Mouse (Mus musculus) neural tube, embryonic 12.5 days (tissue): ENCODE measurements at regions not wholly inside any gene's neighbourhood (a gene's known extent, or its start where the extent isn't known, plus 50 kb on each side); places are given as distances from the start of the nearest gene placed in this dataset.
A peak's percentile ranks its signal among the peaks of the same experiment; 100 is the strongest.

Experiments
- ATAC-seq: fragments of 200-750 bp; cut with Nextera tagmentation; 2 replicates; pipeline ENCODE4 v1.8.0; 2017; ENCODE audit warnings: low read depth, mild to moderate bottlenecking, moderate TSS enrichment, moderate library complexity; ENCODE audit not compliant: low FRiP score
- H3K27ac ChIP-seq: fragments of 300-500 bp; sonication (generic); 2 replicates; pipeline ENCODE4 v1.5.1; 2016
- H3K27me3 ChIP-seq: fragments of 300-500 bp; sonication (generic); replicated peaks from 2 replicates; pipeline ENCODE4 v1.6.1; 2016; ENCODE audit warnings: mild to moderate bottlenecking
- H3K36me3 ChIP-seq: fragments of 300-500 bp; sonication (generic); 2 replicates; pipeline ENCODE4 v1.6.1; 2016; ENCODE audit warnings: mild to moderate bottlenecking
- H3K4me1 ChIP-seq: fragments of 300-500 bp; sonication (generic); 2 replicates; pipeline ENCODE4 v1.6.1; 2016
- H3K4me2 ChIP-seq: fragments of 300-500 bp; sonication (generic); replicated peaks from 2 replicates; pipeline ENCODE4 v1.6.1; 2016; ENCODE audit warnings: mild to moderate bottlenecking
- H3K4me3 ChIP-seq: fragments of 300-500 bp; sonication (generic); 2 replicates; pipeline ENCODE4 v1.5.1; 2016
- H3K9ac ChIP-seq: fragments of 300-500 bp; sonication (generic); 2 replicates; pipeline ENCODE4 v1.6.1; 2016; ENCODE audit warnings: mild to moderate bottlenecking
- H3K9me3 ChIP-seq: fragments of 300-500 bp; sonication (generic); 2 replicates; pipeline ENCODE4 v1.6.1; 2016; ENCODE audit warnings: mild to moderate bottlenecking
- WGBS: fragments of 180-500 bp; shearing (Covaris S2); methylation state at CpG from one replicate; pipeline ENCODE4 v1.1.7; 2016; 5-methylcytosine and 5-hydroxymethylcytosine counted together

GRCm38 (mm10) chr12:69461888-69462840 lies 89.9 kb upstream of the Gm9887 start:
- Histone ChIP-seq H3K27me3 (no peaks in the 10 kb centered on the region), H3K9ac (peak overlapping the region; percentile 1; the same call in 1 of the 2 replicates), H3K36me3 (no peaks in the 10 kb centered on the region), H3K4me3 (peak overlapping the region; percentile 24), H3K27ac (no peak overlapping the region), H3K4me1 (peaks cover 3% of the 10 kb centered on the region; the same call in 1 of the 2 replicates), H3K4me2 (peak overlapping the region; percentile 63), H3K9me3 (no peaks in the 10 kb centered on the region)
- ATAC-seq = peak; percentile 82
- WGBS = 13% methylated on average over 30 of the region's 30 CpGs

- H3K27ac ChIP-seq = no peak overlapping the region
- no peak overlapping the region for H3K4me2 ChIP-seq
- no peaks in the 10 kb centered on the region for H3K9me3 ChIP-seq
- no peaks in the 10 kb centered on the region for H3K36me3 ChIP-seq
- WGBS = 69% methylated on average over 3 of the region's 3 CpGs
- H3K27me3 ChIP-seq = no peaks in the 10 kb centered on the region
- no peak overlapping the region for H3K9ac ChIP-seq
- no peak overlapping the region for H3K4me3 ChIP-seq
- peaks cover 3% of the 10 kb centered on the region; the same call in 1 of the 2 replicates for H3K4me1 ChIP-seq
- no peak for ATAC-seq
Measured at GRCm38 (mm10) chr12:69460552-69461079, 88.4 kb upstream of the Gm9887 start.

- Histone ChIP-seq H3K36me3 (no peaks in the 10 kb centered on the region), H3K9me3 (no peaks in the 10 kb centered on the region), H3K27ac (no peak overlapping the region), H3K4me2 (no peak overlapping the region), H3K27me3 (no peaks in the 10 kb centered on the region), H3K4me1 (peaks cover 3% of the 10 kb centered on the region; the same call in 1 of the 2 replicates), H3K9ac (no peak overlapping the region), H3K4me3 (no peak overlapping the region)
- 79% methylated on average over 14 of the region's 14 CpGs for WGBS
- no peak for ATAC-seq
Measured at GRCm38 (mm10) chr12:69458170-69458841, 86.0 kb upstream of the Gm9887 start.

GRCm38 (mm10) chr12:69456746-69457145 lies 84.5 kb upstream of the Gm9887 start:
- Histone ChIP-seq H3K27ac (no peak overlapping the region), H3K4me2 (no peak overlapping the region), H3K4me3 (no peak overlapping the region), H3K9me3 (no peaks in the 10 kb centered on the region), H3K4me1 (peaks cover 2% of the 10 kb centered on the region; the same call in 1 of the 2 replicates), H3K9ac (no peak overlapping the region), H3K27me3 (no peaks in the 10 kb centered on the region), H3K36me3 (no peaks in the 10 kb centered on the region)
- 88% methylated on average over 3 of the region's 3 CpGs for WGBS
- ATAC-seq = no peak

GRCm38 (mm10) chr12:69456116-69456515 lies 83.9 kb upstream of the Gm9887 start:
- no peaks in the 10 kb centered on the region for H3K9me3 ChIP-seq
- H3K27ac ChIP-seq = no peak overlapping the region
- no peaks in the 10 kb centered on the region for H3K4me1 ChIP-seq
- H3K27me3 ChIP-seq = no peaks in the 10 kb centered on the region
- no peak for ATAC-seq
- 91% methylated on average over 12 of the region's 12 CpGs for WGBS
- no peaks in the 10 kb centered on the region for H3K36me3 ChIP-seq
- H3K4me2 ChIP-seq = no peak overlapping the region
- no peak overlapping the region for H3K4me3 ChIP-seq
- H3K9ac ChIP-seq = no peak overlapping the region

- no peak overlapping the region for H3K4me3 ChIP-seq
- no peak overlapping the region for H3K4me2 ChIP-seq
- H3K4me1 ChIP-seq = no peaks in the 10 kb centered on the region
- H3K27ac ChIP-seq = no peak overlapping the region
- H3K36me3 ChIP-seq = no peaks in the 10 kb centered on the region
- H3K9ac ChIP-seq = no peak overlapping the region
- no peak for ATAC-seq
- WGBS = 80% methylated on average over 5 of the region's 5 CpGs
- H3K27me3 ChIP-seq = no peaks in the 10 kb centered on the region
- no peaks in the 10 kb centered on the region for H3K9me3 ChIP-seq
Measured at GRCm38 (mm10) chr12:69455566-69455965, 83.3 kb upstream of the Gm9887 start.

- H3K9me3 ChIP-seq = no peaks in the 10 kb centered on the region
- 84% methylated on average over 6 of the region's 6 CpGs for WGBS
Measured at GRCm38 (mm10) chr12:69453544-69453943, 81.3 kb upstream of the Gm9887 start.

GRCm38 (mm10) chr12:69452986-69453385 lies 80.7 kb upstream of the Gm9887 start:
- H3K9ac ChIP-seq = no peak overlapping the region
- H3K9me3 ChIP-seq = no peaks in the 10 kb centered on the region
- no peak overlapping the region for H3K27ac ChIP-seq
- H3K27me3 ChIP-seq = no peaks in the 10 kb centered on the region
- WGBS = 92% methylated on average over 10 of the region's 10 CpGs
- H3K4me2 ChIP-seq = no peak overlapping the region
- H3K36me3 ChIP-seq = no peaks in the 10 kb centered on the region
- no peaks in the 10 kb centered on the region for H3K4me1 ChIP-seq
- H3K4me3 ChIP-seq = no peak overlapping the region
- no peak for ATAC-seq

More at GRCm38 (mm10) chr12:69453544-69453943, 81.3 kb upstream of the Gm9887 start:
- Histone ChIP-seq H3K4me1 (no peaks in the 10 kb centered on the region), H3K27me3 (no peaks in the 10 kb centered on the region), H3K27ac (no peak overlapping the region), H3K9ac (no peak overlapping the region), H3K4me2 (no peak overlapping the region), H3K36me3 (no peaks in the 10 kb centered on the region), H3K4me3 (no peak overlapping the region)
- no peak for ATAC-seq

- Histone ChIP-seq H3K9me3 (no peaks in the 10 kb centered on the region), H3K36me3 (no peaks in the 10 kb centered on the region), H3K27ac (no peak overlapping the region), H3K4me2 (no peak overlapping the region), H3K27me3 (no peaks in the 10 kb centered on the region), H3K4me3 (no peak overlapping the region), H3K9ac (no peak overlapping the region), H3K4me1 (peaks cover 9% of the 10 kb centered on the region)
- 71% methylated on average over 6 of the region's 6 CpGs for WGBS
- ATAC-seq = no peak
Measured at GRCm38 (mm10) chr12:69451110-69451509, 78.9 kb upstream of the Gm9887 start.

- H3K27ac ChIP-seq = no peak overlapping the region
- H3K9ac ChIP-seq = no peak overlapping the region
- H3K4me1 ChIP-seq = peaks cover 12% of the 10 kb centered on the region
- ATAC-seq = no peak
- no peak overlapping the region for H3K4me3 ChIP-seq
- WGBS = 71% methylated on average over 14 of the region's 14 CpGs
- no peak overlapping the region; the same call in 1 of the 2 replicates for H3K4me2 ChIP-seq
- no peaks in the 10 kb centered on the region for H3K9me3 ChIP-seq
- H3K27me3 ChIP-seq = no peaks in the 10 kb centered on the region
- no peaks in the 10 kb centered on the region for H3K36me3 ChIP-seq
Measured at GRCm38 (mm10) chr12:69447962-69448767, 75.9 kb upstream of the Gm9887 start.

GRCm38 (mm10) chr12:69447322-69447827 lies 75.1 kb upstream of the Gm9887 start:
- Histone ChIP-seq H3K27ac (no peak overlapping the region), H3K4me3 (no peak overlapping the region), H3K9me3 (no peaks in the 10 kb centered on the region), H3K36me3 (no peaks in the 10 kb centered on the region), H3K4me1 (peaks cover 12% of the 10 kb centered on the region), H3K4me2 (0 out of 2 replicates have a peak overlapping the region, but pooled peaks have one; percentile 51), H3K27me3 (no peaks in the 10 kb centered on the region), H3K9ac (no peak overlapping the region)
- ATAC-seq = no peak
- 72% methylated on average over 9 of the region's 9 CpGs for WGBS
